Mouse (Mus musculus) kidney, embryonic 16.5 days (tissue): ENCODE data around the gene Lmbr1l. TPM values are rescaled to one million over a fixed set of nuclear protein-coding genes. Genes with fewer than 3 reads are reported as not detected.

Experiments used
- ATAC-seq: fragments of 200-750 bp; cut with Nextera tagmentation; 2 replicates; pipeline ENCODE4 v1.8.0; 2017; ENCODE audit warnings: moderate TSS enrichment; ENCODE audit not compliant: low FRiP score, low TSS enrichment
- H3K27ac ChIP-seq: fragments of 300-500 bp; sonication (generic); 2 replicates; pipeline ENCODE4 v1.5.1; 2014; ENCODE audit warnings: low read length
- H3K27me3 ChIP-seq: fragments of 300-500 bp; sonication (generic); 2 replicates; pipeline ENCODE4 v1.6.1; 2014; ENCODE audit warnings: low read length, control low read depth, mixed read lengths; ENCODE audit not compliant: insufficient read depth
- H3K36me3 ChIP-seq: fragments of 300-500 bp; sonication (generic); 2 replicates; pipeline ENCODE4 v1.6.1; 2014; ENCODE audit warnings: low read length, control low read depth, mixed read lengths; ENCODE audit not compliant: insufficient read depth
- H3K4me1 ChIP-seq: fragments of 300-500 bp; sonication (generic); 2 replicates; pipeline ENCODE4 v1.6.1; 2014; ENCODE audit warnings: low read length, control low read depth, mixed read lengths; ENCODE audit not compliant: insufficient read depth
- H3K4me2 ChIP-seq: fragments of 300-500 bp; sonication (generic); replicated peaks from 2 replicates; pipeline ENCODE4 v1.6.1; 2014; ENCODE audit warnings: low read depth, low read length
- H3K4me3 ChIP-seq: fragments of 300-500 bp; sonication (generic); 2 replicates; pipeline ENCODE4 v1.5.1; 2014; ENCODE audit warnings: mild to moderate bottlenecking, low read length
- H3K9ac ChIP-seq: fragments of 300-500 bp; sonication (generic); replicated peaks from 2 replicates; pipeline ENCODE4 v1.6.1; 2014; ENCODE audit warnings: low read length
- H3K9me3 ChIP-seq: fragments of 300-500 bp; sonication (generic); 2 replicates; pipeline ENCODE4 v1.6.1; 2016; ENCODE audit warnings: low read length, control low read depth
- WGBS: fragments of 180-500 bp; shearing (Covaris S2); extraction: QIAGEN DNeasy Blood & Tissue Kit; methylation state at CpG from one replicate; pipeline ENCODE4 v1.1.7; 2014; 5-methylcytosine and 5-hydroxymethylcytosine counted together
- polyA plus RNA-seq: library from polyadenylated mRNA; unstranded; fragments of >200 nt; fragmentation: Nextera tagmentation; extraction: Ambion mirVana; gene quantifications from 2 replicates; pipeline ENCODE4 v1.2.1, GENCODE M21; 2015

Gene Lmbr1l
- polyA plus RNA-seq, 1 experiment from 2014 or later, result 17.6 TPM

DNA sequence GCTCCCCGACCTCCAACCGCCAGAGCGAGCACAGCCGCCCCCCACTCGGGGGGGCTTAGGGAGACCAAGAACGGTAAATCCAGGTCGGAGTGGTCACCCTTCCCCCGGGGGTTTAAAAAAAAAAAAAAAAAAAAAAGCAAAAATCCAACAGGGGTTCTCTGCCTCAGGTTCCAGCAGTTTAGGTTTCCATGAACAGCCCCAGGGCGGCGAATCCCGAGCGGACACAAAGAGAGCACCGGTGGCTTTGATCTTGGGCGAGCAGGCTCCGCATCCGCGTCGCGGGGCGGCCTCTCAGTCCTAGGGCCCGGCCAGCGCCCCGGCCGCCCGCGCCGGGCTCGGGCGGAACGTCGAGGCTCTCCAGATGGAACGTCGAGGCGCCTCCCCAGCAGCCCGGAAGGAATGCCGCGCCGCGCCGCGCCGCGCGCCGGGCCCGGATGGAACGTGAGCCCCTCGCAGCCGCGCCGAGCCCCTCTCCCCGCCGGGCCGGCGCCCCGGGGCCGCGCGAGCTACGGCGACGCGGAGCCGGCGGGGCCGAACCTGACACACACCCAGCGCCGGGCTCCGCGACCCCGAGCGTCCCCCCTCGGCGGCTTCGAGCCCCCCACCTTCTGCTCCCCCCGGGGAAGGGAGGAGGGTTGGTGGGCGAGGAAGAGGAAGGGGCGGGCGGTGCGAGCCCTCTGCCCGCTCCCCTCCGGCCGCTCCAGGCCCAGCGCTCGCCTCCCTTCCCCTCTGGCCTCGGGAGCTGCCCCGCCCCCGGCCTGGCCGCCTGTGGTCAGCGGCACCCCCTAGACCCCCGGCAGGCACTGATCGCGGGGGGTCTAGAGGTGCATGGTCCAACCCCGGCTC lies 46.7 kb downstream of the Lmbr1l start, which contains the start of gene Kmt2d:
Kmt2d (minus strand) TSS at position 135 of the 846 bp plus-strand sequence.
- peak; percentile 80 for ATAC-seq
- Histone ChIP-seq H3K27ac (peak within 1 kb of the TSS; percentile 99), H3K4me2 (peak within 1 kb of the TSS; percentile 90), H3K9ac (peak within 1 kb of the TSS; percentile 99), H3K36me3 (peaks cover 4% of the 10 kb centered on the region), H3K27me3 (no peaks in the 10 kb centered on the region), H3K9me3 (no peaks in the 10 kb centered on the region), H3K4me1 (peaks cover 32% of the 10 kb centered on the region), H3K4me3 (peak within 1 kb of the TSS; percentile 98)
- under 1% methylated on average over 43 of the region's 94 CpGs for WGBS

DNA sequence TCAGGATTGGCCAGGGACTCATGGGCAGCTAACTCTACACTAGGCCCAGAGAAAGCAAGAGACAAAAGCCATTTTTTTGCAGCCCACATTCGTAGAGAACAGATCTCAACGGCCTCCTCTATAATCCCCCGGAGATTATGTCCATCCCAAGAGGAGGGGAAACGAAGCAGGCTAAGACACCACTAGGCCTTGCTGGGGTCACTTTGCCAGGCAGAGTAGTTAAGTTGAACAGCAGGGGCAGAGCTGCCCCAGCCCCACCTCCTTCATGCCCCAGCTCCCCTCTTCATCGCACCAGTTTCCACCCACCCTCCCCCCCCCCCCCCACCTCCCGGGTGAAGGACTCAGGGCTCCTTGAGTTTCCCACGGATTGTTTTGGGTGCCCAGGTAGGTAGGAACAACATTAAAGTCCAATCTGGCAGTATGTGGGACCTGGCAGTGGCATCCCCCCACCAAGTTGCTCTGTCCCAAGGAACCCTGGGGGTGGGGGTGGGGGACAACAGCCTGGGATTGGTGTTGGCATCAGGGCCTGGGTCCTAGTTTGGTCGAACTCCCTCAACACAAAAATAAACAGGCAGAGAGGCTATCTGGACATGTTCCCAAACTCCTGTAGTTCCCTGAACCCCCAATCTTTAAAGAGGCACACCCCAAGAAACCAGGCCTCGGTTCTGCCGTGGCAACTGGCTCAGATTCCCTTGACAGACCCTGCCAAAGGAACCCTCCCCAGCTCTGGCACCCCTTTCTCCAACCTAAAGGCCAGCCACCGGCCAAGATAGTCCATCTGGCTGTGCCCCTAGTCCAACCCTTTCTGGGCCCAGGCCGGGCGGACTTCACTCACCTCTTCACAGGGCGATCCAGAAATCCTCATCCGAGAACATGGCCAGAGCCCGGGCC lies 47.6 kb downstream of the Lmbr1l start:
- H3K27ac ChIP-seq, result peak overlapping the region; percentile 99
- H3K27me3 ChIP-seq, result no peaks in the 10 kb centered on the region
- H3K36me3 ChIP-seq, result peaks cover 12% of the 10 kb centered on the region
- WGBS, result under 1% methylated on average over 15 of the region's 16 CpGs
- H3K9ac ChIP-seq, result peak overlapping the region; percentile 99
- ATAC-seq, result no peak
- H3K4me2 ChIP-seq, result peak overlapping the region; percentile 90
- H3K4me1 ChIP-seq, result peaks cover 32% of the 10 kb centered on the region
- H3K9me3 ChIP-seq, result no peaks in the 10 kb centered on the region
- H3K4me3 ChIP-seq, result peak overlapping the region; percentile 98

DNA sequence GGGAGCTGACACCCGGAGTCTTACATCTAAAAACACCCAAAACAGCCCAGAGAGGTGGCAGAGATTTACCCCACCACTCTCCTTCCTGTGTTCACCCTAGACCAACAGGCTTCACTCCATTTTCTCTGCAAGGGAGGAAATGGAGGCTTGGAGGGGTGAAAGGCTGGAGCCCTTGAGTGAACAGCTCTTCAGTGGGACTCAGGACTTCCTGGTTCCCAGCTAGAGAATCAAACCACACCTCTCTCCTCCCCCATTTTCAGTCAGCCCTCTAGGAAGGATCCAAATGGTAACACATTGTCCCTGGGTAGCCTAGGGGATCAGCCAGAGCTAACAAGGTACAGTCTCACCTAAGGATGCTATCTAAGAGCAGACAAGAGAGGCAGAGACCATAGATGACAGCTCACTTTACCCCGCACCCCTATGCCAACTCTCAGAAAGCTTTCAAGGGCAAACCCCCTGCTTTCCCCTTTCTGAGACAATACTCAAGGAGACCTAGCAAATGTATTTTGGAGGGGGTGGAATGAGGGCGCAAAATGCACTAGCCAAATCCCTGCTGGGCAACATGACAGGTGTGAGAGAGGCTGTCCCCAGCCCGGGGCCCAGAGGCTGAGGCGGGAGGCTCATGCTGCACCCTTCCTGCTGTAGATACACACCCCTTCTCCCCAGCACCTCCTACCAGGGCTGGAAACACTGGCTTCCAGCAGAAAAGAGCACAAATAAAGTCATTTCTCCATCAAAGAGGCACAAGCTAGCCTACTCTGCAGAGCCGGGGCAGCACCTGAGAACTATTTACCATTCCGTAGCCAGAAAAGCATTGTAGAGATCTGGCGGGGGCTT lies 48.5 kb downstream of the Lmbr1l start:
- Histone ChIP-seq H3K4me3 (peak overlapping the region; percentile 98), H3K9me3 (no peaks in the 10 kb centered on the region), H3K9ac (peak overlapping the region; percentile 99), H3K4me2 (peak overlapping the region; percentile 90), H3K27ac (peak overlapping the region; percentile 99), H3K36me3 (peaks cover 21% of the 10 kb centered on the region), H3K27me3 (no peaks in the 10 kb centered on the region), H3K4me1 (peaks cover 32% of the 10 kb centered on the region)
- ATAC-seq, result no peak
- 5% methylated on average over 8 of the region's 8 CpGs for WGBS

DNA sequence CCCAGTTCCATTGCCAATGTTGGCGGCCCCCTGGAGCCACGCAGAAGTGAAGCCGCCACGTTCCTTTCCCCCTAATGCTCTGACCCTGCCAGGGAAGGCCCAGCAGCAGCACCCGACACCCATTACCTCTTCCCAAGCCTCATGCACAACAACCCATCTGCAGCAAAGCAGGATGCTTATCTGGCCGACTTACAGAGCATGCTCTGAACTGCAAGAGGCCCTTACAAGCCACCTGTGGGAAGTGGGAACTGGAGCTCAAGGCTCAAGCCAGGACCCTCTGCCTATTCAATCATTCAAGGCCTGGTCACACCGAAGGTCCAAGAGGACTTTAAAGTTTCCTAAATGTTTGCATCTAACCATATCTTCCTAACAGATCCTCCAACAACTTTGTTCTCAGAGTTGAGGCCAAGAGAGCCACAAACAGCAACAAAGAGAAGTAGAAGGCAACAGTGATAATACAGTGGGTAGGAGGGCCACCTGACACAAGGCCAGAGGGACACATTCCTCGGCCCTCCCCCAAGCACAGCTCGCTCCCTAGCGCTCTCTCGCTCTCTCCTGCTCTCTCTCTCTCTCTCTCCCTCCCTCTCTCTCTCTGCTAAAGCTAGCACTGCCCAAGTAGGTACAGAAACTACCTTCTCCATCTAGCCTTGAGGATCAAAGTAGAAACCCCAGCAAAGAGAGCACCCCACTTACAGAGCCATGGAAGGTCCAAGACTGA lies 49.5 kb downstream of the Lmbr1l start:
- Histone ChIP-seq H3K36me3 (peaks cover 31% of the 10 kb centered on the region), H3K4me3 (peak overlapping the region; percentile 98), H3K9me3 (no peaks in the 10 kb centered on the region), H3K4me2 (peak overlapping the region; percentile 90), H3K4me1 (peaks cover 32% of the 10 kb centered on the region), H3K27me3 (no peaks in the 10 kb centered on the region), H3K27ac (peak overlapping the region; percentile 35; the same call in 1 of the 2 replicates), H3K9ac (peak overlapping the region; percentile 99)
- WGBS, result 29% methylated on average over 11 of the region's 11 CpGs
- ATAC-seq, result no peak

DNA sequence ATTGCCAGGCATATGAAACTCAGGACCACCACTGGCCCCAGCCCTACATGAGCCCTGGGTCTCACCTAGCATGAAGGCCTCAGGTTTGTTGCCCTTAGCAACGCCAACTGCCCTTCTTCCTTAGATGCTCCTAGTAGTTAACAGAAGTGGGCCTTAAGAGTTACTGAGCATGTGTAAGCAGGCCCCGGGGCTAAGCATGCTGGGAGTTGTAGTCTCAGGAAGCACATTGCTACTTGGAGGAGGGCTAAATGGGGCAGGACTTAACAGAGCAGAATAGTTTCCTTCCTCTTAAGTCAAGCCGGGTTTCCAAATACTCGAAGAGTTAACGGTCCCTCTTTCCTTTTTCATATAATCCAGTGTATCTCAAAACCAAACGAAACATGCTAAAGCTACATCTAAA lies 50.7 kb downstream of the Lmbr1l start:
- Histone ChIP-seq H3K9ac (peak overlapping the region; percentile 37), H3K36me3 (peaks cover 43% of the 10 kb centered on the region), H3K4me2 (peak overlapping the region; percentile 90), H3K4me3 (peak overlapping the region; percentile 12; the same call in 1 of the 2 replicates), H3K27me3 (no peaks in the 10 kb centered on the region), H3K27ac (peak overlapping the region; percentile 6; the same call in 1 of the 2 replicates), H3K4me1 (peaks cover 27% of the 10 kb centered on the region), H3K9me3 (no peaks in the 10 kb centered on the region)
- WGBS, result 59% methylated on average over 6 of the region's 6 CpGs
- ATAC-seq, result no peak

DNA sequence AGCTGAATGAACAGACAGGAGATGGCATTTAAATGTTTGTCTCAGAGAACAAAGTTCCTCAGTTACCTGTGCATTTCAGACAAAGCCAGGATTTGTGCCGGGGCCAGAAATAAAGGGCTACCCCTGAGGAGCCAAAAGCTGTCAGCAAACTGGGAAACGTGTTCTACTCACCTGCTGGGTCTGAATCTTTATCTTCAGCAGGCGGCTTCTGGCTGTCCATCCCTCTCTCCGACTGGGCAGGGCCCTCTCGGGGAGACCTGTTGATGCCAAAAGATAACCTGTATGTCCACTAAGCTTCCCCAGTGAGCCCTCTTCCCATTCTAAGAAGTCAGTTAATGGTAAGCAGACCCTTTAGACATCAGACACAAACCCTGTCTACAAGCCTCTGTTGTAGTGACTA lies 51.5 kb downstream of the Lmbr1l start:
- Histone ChIP-seq H3K36me3 (peaks cover 51% of the 10 kb centered on the region), H3K27ac (no peak overlapping the region), H3K9ac (no peak overlapping the region), H3K27me3 (no peaks in the 10 kb centered on the region), H3K9me3 (no peaks in the 10 kb centered on the region), H3K4me3 (no peak overlapping the region), H3K4me1 (peaks cover 27% of the 10 kb centered on the region), H3K4me2 (no peak overlapping the region)
- WGBS, result 92% methylated on average over 5 of the region's 5 CpGs
- no peak for ATAC-seq

DNA sequence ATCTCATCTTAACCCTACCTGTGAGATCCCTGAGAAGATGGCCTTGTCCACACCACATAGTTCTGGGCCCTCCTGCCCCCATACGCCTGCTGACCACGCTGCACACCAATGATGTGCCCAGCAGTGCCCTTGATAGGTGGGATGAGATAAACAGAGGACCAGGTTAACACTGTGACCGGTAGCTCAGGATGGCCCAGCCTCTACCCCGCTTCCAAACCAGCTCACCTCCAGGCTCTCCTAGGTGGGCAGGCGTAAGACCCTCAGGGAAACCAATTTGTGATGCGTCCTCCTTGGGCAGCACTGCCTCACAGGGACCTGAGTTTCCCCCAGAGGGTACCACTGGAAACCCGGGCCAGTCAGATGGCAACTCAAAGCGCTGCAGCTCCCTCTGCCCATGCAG lies 52.3 kb downstream of the Lmbr1l start:
- no peak overlapping the region for H3K9ac ChIP-seq
- H3K4me2 ChIP-seq, result no peak overlapping the region
- no peak overlapping the region for H3K27ac ChIP-seq
- ATAC-seq, result no peak
- no peaks in the 10 kb centered on the region for H3K27me3 ChIP-seq
- H3K4me3 ChIP-seq, result no peak overlapping the region
- peaks cover 27% of the 10 kb centered on the region for H3K4me1 ChIP-seq
- peaks cover 58% of the 10 kb centered on the region for H3K36me3 ChIP-seq
- WGBS, result 95% methylated on average over 8 of the region's 8 CpGs
- no peaks in the 10 kb centered on the region for H3K9me3 ChIP-seq

DNA sequence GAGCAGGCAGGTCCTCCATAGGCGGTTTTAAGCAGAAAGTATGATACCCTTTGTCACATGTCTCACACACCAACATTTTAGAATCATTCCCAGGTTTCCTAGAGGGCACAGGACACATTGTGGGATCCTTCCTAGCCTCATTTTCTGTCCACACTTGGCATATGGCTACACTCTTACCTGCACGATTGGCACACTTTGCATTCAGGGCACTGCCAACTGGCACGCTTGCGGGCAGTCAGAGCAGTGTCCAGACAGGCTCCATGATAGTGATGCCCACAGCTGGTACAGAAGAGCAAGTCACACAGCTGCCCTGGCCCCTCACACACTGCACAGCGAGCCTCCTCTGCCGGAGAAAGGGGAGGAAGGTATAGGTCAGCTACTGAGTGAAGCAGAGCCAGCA lies 53.1 kb downstream of the Lmbr1l start:
- Histone ChIP-seq H3K4me1 (peaks cover 26% of the 10 kb centered on the region), H3K27me3 (no peaks in the 10 kb centered on the region), H3K9ac (no peak overlapping the region), H3K9me3 (no peaks in the 10 kb centered on the region), H3K27ac (no peak overlapping the region), H3K36me3 (peaks cover 60% of the 10 kb centered on the region), H3K4me3 (no peak overlapping the region), H3K4me2 (no peak overlapping the region)
- ATAC-seq, result no peak
- 90% methylated on average over 6 of the region's 6 CpGs for WGBS
